Mouse (Mus musculus) liver, postnatal 0 days (tissue): ENCODE results near the gene Lpgat1.

Source experiments
- CTCF ChIP-seq: sonication (generic); IDR thresholded peaks from 2 replicates; pipeline ENCODE4 v1.5.1; 2016; ENCODE audit warnings: antibody characterized with exemption, low read depth
- EP300 ChIP-seq: IDR thresholded peaks from 2 replicates; pipeline ENCODE4 v1.6.1; 2016; ENCODE audit warnings: antibody characterized with exemption, low read depth, mild to moderate bottlenecking

- TF ChIP-seq CTCF (no peak), EP300 (no peak)
These were observed 19.3 kb upstream of the Lpgat1 start for GRCm38 (mm10) chr1:191698253-191698795.
